Mouse (Mus musculus): ENCODE measurements at regions not wholly inside any gene's neighbourhood (a gene's known extent, or its start where the extent isn't known, plus 50 kb on each side); places are given as distances from the start of the nearest gene placed in this dataset.

DNA sequence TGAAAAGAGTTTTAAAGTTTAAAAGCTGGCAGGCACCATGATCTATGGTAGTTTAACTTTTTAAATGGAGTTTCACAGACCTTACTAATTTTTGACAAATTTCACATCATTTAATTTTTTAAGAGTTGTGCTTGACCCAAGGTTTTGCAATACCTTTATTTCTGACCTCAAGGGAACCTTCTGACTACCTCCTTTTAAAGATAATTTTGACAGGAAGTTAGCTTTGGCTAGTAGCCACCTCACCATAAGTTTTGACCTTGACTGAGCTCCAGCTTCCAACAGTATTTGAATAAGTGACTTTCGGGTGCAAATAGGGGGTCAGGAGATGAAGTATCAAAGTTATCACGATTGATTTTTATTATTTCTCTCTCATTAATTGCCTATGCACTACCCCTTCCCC, 149.9 kb downstream of the Rpl36a-ps1 start:
- DNase-seq (ENCODE audit: extremely low spot score in 1 of 2, low spot score in 1 of 2), result no peak

DNA sequence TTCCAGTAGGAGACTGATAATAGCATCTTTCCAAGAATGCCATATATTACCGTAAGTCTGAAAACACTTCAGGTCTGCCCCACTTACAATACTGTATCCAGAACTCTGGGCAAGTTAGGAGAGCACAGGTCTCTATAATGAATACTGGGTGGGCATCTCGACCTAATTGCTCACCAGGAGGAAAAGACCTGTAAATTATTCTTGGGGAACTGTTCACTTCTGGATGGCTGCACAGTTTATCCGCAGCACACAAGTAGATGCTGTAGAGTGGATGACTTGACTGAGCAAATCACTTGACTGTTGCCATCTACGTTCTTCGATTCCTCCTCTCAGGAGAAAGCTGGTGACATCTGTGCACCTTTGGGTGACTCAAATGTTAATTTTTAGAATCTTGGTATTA, 159.8 kb downstream of the Rpl36a-ps1 start:
- DNase-seq (ENCODE audit: extremely low spot score in 1 of 2, low spot score in 1 of 2), result no peak

DNA sequence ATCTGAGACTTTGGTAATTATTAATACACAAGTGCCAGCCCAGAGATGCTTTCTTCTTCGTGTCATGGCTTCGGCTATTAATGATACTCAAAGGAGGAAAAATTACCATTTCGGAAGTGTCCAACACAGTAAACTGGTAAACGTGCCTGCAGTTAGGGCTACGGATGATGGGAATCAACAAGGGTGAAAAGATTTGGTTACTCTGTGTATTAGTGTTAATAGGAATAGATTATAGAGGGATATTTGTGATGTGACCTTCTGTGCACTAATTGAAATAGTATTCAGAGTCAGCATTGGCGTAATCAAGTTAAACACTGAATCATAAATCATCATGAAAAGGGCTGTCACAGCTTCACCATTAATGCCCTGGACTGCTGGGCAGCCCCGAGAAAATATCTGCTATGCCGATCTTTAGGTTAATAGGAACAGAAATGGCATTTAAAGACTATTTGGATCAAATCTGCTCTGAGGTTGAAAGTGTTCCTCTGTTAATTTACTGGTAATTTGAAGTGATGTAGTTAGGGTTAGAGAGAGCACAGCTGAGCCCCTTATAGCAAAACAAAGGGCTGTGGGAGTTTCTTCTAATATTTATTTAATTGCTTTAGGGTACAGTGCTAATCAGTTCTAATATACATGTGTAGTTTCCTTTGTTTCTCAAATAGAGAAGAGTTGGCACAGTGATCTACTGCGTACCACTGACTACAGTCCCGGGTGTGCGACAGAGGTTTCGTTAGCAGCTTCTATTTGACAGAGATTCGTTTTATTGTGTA, 160.7 kb downstream of the Rpl36a-ps1 start:
- no peak for DNase-seq (ENCODE audit: extremely low spot score in 1 of 2, low spot score in 1 of 2)

DNA sequence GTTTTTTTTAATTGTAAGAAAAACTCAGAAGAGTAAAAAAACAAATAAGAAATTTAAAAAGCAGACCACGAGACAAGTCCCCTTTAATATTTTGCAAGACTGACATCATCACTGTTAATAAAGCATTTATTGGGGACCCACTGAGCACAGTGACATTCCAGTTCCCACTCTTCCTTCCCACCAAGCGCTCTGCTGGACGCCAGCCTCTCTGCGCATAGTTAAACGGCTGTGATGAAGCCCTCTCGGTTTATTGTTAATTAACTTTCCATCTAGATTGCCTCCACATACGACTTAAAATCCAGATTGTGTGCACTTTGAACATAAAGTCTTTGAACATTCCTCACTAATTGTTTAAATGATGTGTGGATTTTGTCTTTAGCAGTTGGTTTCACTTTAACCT, 161.7 kb downstream of the Rpl36a-ps1 start:
- no peak for DNase-seq (ENCODE audit: extremely low spot score in 1 of 2, low spot score in 1 of 2)

DNA sequence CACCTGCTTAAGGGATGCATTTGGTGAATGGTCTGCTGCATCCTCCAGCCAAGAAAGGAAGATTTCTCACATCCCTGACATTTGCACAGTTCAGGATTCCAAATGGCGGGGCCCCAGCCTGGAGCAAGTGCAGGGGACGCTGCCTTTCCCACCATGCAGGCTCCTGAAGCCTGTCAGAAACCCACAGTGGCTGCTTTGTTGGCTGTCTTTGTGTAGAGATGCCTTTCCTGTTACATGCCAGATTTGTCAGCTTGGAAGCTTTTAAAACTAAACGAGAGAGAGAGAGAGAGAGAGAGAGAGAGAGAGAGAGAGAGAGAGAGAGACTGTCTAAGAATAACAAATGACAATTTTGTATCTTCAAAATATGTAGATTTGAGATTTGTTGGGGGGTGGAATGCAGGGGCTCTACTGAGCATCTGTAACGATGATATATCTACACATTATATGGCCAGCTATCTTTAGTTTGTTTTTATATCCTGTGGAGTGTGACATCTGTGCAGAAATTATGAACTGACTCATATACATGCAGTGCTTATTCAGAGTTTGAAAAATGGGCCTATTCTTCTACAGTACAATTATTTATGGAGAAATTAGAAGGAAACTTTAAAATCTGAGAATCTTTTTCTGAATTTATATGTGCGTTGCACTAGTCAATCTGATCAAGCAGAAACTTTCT, 164.0 kb downstream of the Rpl36a-ps1 start:
- no peak for DNase-seq (ENCODE audit: extremely low spot score in 1 of 2, low spot score in 1 of 2)

DNA sequence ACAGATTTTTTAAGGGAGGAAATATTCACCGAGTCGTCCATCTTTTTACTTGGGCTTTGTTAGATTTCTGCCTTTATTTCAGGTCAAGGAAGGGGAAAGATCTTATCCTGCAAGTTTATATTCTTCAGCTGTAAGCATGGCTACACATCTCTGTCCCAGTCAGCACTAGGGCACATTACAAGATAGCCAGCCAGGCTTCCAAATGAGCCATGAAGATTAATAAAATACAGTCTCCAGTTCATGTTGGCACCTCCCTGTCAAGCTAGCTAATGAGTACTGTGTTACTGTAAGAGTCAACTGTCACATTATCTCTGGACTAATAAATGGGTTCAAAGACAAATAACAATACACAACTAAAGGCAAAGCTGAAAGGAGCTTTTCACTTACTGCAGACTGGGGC, 166.6 kb downstream of the Rpl36a-ps1 start:
- no peak for DNase-seq (ENCODE audit: extremely low spot score in 1 of 2, low spot score in 1 of 2)

DNA sequence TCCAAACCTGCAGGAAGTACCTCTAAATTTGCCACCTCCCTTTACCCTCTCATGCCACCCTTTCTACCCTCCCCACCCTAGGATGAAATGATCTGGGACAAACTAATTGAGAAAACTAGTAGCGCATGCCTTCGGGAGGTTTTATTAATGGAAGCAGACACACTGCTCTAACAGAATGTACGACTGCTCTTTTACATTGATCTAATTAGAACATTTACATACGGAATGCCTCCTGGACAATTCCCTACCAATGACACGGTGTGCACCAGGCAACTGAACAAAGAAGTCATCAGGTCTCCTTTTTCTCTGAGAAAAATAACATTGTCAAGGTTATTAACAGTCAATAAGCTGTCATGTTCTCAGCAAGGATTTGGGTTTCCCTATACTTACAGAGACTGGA, 180.5 kb downstream of the Rpl36a-ps1 start:
- no peak for DNase-seq (ENCODE audit: extremely low spot score in 1 of 2, low spot score in 1 of 2)

DNA sequence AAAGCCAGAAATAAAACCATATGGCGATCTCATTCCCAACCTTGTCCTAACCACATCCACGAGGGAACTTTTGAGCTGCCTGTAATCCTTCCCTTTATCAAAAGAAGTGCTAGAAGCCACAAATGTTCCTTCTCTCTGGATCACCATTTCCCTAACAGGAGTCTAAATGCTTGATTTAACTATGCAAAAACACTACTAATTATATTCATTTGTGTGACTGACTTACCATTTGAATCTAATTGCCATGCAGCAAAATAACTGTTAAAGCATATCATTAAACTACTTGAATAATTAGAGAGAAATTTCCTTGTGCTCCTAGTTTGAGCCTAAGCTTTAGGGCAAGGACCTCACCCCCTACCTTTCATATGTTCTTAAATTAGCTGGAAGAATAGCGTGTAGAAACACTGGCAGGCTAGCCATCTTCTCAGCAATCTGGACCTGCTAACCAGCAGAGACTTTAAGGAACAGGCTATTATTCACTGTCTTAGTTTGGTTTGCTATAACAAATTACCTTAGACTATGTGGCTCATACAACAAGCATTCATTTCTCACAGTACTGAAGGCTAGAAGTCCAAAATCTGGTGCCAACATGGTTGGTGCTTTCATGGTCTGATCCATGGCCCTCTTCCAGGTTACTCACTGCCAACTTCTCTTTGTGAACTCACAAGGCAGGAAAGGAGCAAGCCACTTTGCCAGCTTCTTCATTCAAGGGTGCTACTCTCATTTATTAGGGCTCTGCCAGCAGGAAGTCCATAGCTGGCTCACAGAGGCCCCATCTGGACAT, 183.7 kb downstream of the Rpl36a-ps1 start:
- peak in 1 of 2 experiments; percentile 9 for DNase-seq (ENCODE audit: extremely low spot score in 1 of 2, low spot score in 1 of 2)

DNA sequence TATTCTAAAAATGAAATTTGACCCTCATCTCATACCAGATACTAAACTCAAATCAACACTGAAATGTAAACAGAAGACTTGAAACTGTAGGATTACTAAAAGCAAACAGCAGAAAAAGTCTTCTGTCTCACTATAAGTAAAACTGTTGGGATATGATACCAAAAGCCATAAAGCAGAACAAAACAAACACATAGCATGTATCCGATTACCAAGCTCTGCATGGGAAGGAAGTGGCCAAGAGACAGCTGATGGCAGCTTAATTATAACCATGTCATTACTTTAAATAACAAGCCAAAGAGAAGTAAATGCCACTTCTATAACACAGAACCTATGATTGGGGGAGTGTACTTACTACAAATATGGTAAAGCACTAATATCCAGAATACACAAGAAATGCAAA, 186.0 kb downstream of the Rpl36a-ps1 start:
- DNase-seq (ENCODE audit: extremely low spot score in 1 of 2, low spot score in 1 of 2), result no peak

DNA sequence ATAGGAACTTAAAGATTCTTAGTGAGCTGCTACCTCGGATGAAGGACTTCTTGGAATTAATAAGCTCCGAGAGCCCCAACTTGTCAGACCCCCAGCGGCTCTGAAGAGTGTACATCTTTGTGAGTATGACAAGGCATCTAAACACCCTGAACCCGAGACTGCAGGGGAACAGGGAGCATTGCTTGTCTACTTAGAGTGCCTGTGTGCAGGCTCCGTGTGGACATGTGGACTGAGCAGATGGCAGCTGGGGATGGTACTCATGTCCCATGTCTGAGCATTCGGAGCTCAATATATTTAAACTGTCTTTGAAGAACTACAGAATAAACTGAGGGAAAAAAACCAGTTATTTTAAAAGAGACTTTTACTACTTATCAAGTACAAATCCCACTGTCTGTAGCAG, 189.1 kb downstream of the Rpl36a-ps1 start:
- no peak for DNase-seq (ENCODE audit: extremely low spot score in 1 of 2, low spot score in 1 of 2)

DNA sequence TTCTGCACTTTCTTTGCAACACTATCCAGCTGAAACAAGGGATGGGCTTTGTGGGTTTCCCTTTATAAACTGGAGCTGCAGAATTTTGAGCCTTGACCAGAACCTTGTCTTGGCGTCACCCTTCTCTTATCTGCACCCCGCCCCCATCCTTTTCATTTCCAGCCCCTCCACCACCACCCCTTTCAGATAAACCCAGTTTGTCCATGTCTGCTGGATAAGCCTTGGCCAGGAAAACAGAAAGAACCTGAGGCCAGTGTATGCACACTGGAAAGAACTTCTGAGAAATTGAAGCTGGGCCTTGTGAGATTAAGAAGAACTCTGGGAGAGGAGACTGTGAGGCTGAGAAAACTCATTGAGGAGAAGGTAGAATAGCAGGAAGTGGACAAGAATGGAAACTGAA, 192.8 kb downstream of the Rpl36a-ps1 start:
- no peak for DNase-seq (ENCODE audit: extremely low spot score in 1 of 2, low spot score in 1 of 2)

DNA sequence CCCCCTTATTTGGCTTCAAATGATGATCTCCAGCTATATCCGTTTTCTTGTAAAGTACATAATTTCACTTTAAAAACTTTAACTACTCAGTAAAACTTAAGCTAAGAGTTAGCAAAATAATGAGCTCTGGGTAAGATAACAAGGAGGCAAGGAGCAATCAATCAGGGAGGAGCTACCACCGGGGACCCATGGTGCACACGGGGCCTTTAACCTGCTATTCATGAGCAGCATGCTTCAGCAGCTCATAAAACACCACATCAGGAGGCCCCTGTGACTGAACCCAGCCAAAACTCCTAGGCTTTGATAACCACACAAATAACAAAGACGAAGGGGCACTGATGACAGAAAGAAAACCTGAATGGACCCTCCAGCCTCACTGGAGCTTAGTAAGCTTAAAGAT, 202.1 kb downstream of the Rpl36a-ps1 start:
- no peak for DNase-seq (ENCODE audit: extremely low spot score in 1 of 2, low spot score in 1 of 2)

DNA sequence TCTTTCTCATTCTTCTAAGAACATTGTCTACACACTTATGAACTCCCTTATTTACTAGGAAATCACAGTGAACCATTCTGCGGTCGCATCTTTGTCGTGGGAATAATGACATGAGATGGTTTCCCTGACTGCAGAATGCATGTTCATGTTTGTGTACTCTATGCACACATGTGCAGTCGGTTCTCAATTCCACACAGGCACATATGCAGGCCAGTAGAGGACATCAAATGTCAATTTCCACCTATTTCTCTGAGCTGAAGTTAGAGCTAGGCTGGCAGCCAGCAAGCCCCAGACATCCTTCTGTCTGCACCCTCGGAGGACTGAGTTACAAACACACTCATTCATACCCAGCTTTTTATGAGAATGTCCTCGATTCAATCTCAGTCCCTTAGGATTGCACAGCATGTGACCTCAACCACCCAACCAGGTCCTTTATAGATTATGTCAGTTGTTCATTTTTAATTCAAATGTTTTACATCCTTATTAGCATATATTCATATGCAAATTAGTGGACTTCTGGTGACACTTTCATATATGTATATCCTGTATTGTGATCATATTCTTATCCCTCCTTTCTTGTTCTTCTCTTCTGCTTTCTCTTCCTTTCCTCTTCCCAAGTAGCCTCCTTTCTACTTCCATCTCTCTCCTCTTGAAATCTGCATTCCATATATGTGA, 202.7 kb downstream of the Rpl36a-ps1 start:
- DNase-seq (ENCODE audit: extremely low spot score in 1 of 2, low spot score in 1 of 2), result no peak

DNA sequence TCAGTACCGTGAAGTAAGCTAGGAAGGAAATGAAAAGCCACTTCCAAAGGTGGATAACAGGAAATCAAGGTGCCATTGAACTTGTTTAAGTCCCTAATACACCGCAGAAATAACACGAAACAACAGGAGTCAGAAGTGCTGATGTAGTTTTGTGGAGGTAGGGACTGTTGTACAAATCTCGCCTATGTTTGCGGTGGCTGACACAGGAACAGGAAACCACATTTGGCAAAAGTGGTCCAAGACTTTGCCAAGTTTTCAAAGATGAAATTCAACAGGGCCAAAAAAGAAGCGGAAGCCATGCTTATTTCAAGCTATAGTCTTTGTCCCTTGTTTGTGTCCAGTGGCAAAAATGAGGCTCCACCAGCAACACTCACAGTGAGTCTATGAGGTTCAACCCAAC, 204.3 kb downstream of the Rpl36a-ps1 start:
- no peak for DNase-seq (ENCODE audit: extremely low spot score in 1 of 2, low spot score in 1 of 2)

DNA sequence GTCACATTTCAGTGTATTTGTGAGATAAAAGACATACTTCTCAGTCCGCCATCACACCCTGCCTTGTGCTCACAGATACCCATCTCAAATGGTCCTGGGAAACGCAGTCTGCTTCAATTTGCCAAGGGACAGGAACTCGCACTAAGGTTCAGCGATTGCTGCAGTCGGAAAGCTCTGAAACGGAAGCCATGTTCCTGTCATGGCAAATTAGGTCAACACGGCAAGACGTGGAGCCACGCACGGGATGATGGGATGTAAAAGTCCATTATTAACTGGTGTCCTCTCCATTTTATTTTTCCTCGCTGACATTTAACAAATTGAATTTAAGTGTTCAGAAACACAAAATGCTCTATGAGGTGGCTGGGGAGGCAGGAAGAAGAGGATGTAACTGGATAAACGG, 212.4 kb downstream of the Rpl36a-ps1 start:
- DNase-seq (ENCODE audit: extremely low spot score in 1 of 2, low spot score in 1 of 2), result no peak

DNA sequence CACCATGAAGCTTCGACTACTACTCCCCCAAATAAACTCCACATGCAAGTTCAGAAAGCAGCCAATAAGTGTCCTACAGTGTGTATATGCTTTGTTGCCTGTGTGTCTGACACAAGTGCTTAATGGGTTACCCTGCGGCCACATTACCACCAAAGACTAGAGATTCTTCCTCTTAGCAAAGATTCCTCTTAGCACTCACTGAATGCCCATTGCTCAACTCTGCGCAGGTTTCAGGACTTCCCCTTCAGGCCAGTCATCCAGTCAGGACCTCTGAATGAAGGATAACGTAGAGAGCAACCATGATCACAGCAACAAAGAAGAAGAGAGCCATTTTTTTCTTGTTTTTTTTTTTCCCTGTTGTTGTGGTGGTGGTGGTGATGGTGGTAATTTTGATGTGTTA, 222.0 kb downstream of the Rpl36a-ps1 start:
- no peak for DNase-seq (ENCODE audit: extremely low spot score in 1 of 2, low spot score in 1 of 2)

DNA sequence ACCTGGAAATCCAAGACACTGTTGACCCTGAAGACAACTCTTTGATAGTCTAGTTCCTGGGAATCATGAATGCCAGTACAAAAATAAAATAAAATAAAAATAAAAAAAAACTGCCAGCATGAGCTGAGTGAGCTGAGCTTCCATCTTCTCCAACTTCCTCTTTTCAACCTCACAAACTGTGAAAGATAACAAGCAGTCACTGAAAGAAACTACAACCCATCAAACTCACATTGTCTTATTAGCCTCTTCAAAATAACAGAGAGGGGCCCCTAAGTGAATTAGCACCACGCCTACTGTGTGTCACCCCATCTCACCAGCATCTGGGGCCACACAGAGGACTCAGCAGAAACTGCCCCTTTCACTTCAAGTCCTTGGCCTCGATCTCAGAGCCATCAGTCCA, 225.3 kb downstream of the Rpl36a-ps1 start:
- DNase-seq (ENCODE audit: extremely low spot score in 1 of 2, low spot score in 1 of 2), result no peak

DNA sequence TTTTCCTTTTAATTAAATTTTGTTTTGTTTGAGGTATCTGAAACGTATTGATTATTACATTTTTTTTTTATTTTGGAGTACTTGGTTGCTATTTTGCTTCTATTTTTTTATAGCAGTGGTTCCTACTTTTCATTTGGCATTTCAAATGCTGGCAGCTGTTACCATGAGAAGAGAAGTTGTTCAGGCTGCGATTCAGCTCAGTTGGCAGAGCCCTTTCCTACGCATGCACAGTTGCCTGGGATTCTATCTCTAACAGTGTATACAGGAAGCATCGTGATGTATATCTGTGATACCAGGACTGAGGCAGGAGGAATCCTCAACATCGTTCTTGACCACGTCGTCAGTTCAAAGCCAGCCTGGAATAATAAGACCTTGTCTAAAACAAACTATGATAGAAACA, 226.6 kb downstream of the Rpl36a-ps1 start:
- DNase-seq (ENCODE audit: extremely low spot score in 1 of 2, low spot score in 1 of 2), result no peak

DNA sequence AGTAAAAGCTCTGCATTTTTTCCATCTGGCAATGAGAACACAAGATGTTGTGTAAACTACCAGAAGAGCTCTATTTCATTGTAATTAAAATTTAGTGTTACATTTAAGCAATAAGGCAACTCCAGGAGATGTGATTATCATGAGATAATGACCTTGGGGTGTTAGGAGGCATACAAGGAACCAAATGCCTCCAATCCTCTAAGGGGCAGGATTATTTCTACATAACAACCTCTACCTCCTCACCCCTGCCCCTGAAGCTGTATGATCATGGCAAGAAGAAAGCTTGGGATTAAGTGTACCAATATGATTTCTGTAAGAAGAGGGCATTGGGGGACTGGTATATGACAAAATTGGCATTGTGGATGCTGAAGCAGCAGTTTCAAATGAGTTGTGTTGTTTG, 228.8 kb downstream of the Rpl36a-ps1 start:
- no peak for DNase-seq (ENCODE audit: extremely low spot score in 1 of 2, low spot score in 1 of 2)

DNA sequence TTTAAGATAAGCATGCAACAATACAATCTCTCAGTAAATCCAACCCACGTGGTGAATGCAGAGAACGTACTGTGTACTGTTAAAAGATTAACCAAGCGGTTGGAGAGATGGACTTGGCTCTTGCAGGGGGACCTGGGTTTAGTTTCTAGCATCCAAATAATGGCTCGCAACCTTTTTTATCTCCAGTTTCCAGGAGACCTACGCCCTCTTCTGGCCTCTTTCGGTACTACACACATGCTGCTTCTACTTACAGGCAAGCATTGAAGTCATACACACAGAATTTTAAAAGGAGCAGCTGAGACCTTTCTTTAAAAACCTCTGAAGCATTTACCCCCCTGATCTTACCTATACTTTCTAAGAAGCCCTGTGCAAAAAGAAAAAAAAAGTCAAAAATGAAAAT, 243.4 kb downstream of the Rpl36a-ps1 start:
- no peak for DNase-seq (ENCODE audit: extremely low spot score in 1 of 2, low spot score in 1 of 2)

Measured in layer of hippocampus, postnatal 25 days (tissue).